Mouse (Mus musculus) testis, adult 2 months (tissue): Measurements from ENCODE around the gene Golim4. TPM values are rescaled to one million over a fixed set of nuclear protein-coding genes. Genes with fewer than 3 reads are reported as not detected.

Source experiments
- H3K27ac ChIP-seq: fragments of 200-500 bp; 2 replicates; pipeline ENCODE4 v1.5.1; 2012; ENCODE audit warnings: low read depth, low read length; ENCODE audit not compliant: control insufficient read depth, insufficient read depth
- H3K27me3 ChIP-seq: fragments of 200-500 bp; 2 replicates; pipeline ENCODE4 v1.6.1; 2012; ENCODE audit warnings: mild to moderate bottlenecking, low read length, moderate library complexity; ENCODE audit not compliant: control insufficient read depth, insufficient read depth
- H3K36me3 ChIP-seq: fragments of 200-500 bp; 2 replicates; pipeline ENCODE4 v1.6.1; 2012; ENCODE audit warnings: mild to moderate bottlenecking, low read length; ENCODE audit not compliant: control insufficient read depth, insufficient read depth
- H3K4me1 ChIP-seq: fragments of 200-500 bp; 2 replicates; pipeline ENCODE4 v1.6.1; 2012; ENCODE audit warnings: low read length; ENCODE audit not compliant: control insufficient read depth, insufficient read depth
- H3K4me3 ChIP-seq: fragments of 200-500 bp; 2 replicates; pipeline ENCODE4 v1.5.1; 2012; ENCODE audit warnings: low read depth, mild to moderate bottlenecking, low read length, moderate library complexity, mixed read lengths; ENCODE audit not compliant: control insufficient read depth
- CTCF ChIP-seq: fragments of 200-500 bp; IDR thresholded peaks from 2 replicates; pipeline ENCODE4 v1.5.1; 2012; ENCODE audit warnings: low read depth, mild to moderate bottlenecking, inconsistent platforms, low read length, moderate library complexity; ENCODE audit not compliant: control insufficient read depth, insufficient read depth, insufficient replicate concordance
- POLR2A ChIP-seq: fragments of 200-500 bp; IDR thresholded peaks from 2 replicates; pipeline ENCODE4 v1.6.1; 2012; ENCODE audit warnings: low read depth, mild to moderate bottlenecking, inconsistent platforms, low read length, moderate library complexity; ENCODE audit not compliant: control insufficient read depth
- polyA plus RNA-seq: library from polyadenylated mRNA; depleted of rRNA; stranded (reverse); fragments of >200 nt; gene quantifications from 2 replicates; pipeline ENCODE4 v1.2.3, GENCODE M21; 2012

Golim4 gene
- polyA plus RNA-seq, 1 experiment: 2.2 TPM

- no peaks in the 10 kb centered on the region for H3K4me1 ChIP-seq
- no peak overlapping the region for H3K4me3 ChIP-seq
- no peaks in the 10 kb centered on the region for H3K27me3 ChIP-seq
- no peak for TF ChIP-seq CTCF
- no peak for TF ChIP-seq POLR2A
- no peaks in the 10 kb centered on the region for H3K36me3 ChIP-seq
- H3K27ac ChIP-seq: no peak overlapping the region
Observed at GRCm38 (mm10) chr3:75941864-75942263, 14.9 kb downstream of the Golim4 start.

GRCm38 (mm10) chr3:75936152-75936551 is 20.6 kb downstream of the Golim4 start:
- Histone ChIP-seq H3K27me3 (no peaks in the 10 kb centered on the region), H3K4me3 (no peak overlapping the region), H3K4me1 (no peaks in the 10 kb centered on the region), H3K27ac (no peak overlapping the region), H3K36me3 (no peaks in the 10 kb centered on the region)
- no peak for TF ChIP-seq CTCF
- no peak for TF ChIP-seq POLR2A

GRCm38 (mm10) chr3:75930659-75931225 is 26.0 kb downstream of the Golim4 start:
- Histone ChIP-seq H3K27ac (no peak overlapping the region), H3K4me1 (no peaks in the 10 kb centered on the region), H3K27me3 (no peaks in the 10 kb centered on the region), H3K4me3 (no peak overlapping the region), H3K36me3 (no peaks in the 10 kb centered on the region)
- no peak for TF ChIP-seq POLR2A
- no peak for TF ChIP-seq CTCF

GRCm38 (mm10) chr3:75929926-75930548 is 26.7 kb downstream of the Golim4 start:
- H3K27me3 ChIP-seq: no peaks in the 10 kb centered on the region
- H3K36me3 ChIP-seq: no peaks in the 10 kb centered on the region
- H3K27ac ChIP-seq: no peak overlapping the region
- H3K4me1 ChIP-seq: no peaks in the 10 kb centered on the region
- TF ChIP-seq CTCF (no peak), POLR2A (no peak)
- no peak overlapping the region for H3K4me3 ChIP-seq

- H3K4me1 ChIP-seq: no peaks in the 10 kb centered on the region
- no peak overlapping the region for H3K4me3 ChIP-seq
- TF ChIP-seq POLR2A: no peak
- TF ChIP-seq CTCF: no peak
- no peaks in the 10 kb centered on the region for H3K36me3 ChIP-seq
- H3K27me3 ChIP-seq: no peaks in the 10 kb centered on the region
- H3K27ac ChIP-seq: no peak overlapping the region
Observed at GRCm38 (mm10) chr3:75926327-75926726, 30.4 kb downstream of the Golim4 start.

- H3K4me1 ChIP-seq: no peaks in the 10 kb centered on the region
- H3K36me3 ChIP-seq: no peaks in the 10 kb centered on the region
- H3K27ac ChIP-seq: no peak overlapping the region
- TF ChIP-seq CTCF (no peak), POLR2A (no peak)
- H3K4me3 ChIP-seq: no peak overlapping the region
- H3K27me3 ChIP-seq: no peaks in the 10 kb centered on the region
Observed at GRCm38 (mm10) chr3:75925123-75925522, 31.6 kb downstream of the Golim4 start.

- no peak overlapping the region for H3K4me3 ChIP-seq
- no peak overlapping the region for H3K27ac ChIP-seq
- no peak for TF ChIP-seq POLR2A
- no peak for TF ChIP-seq CTCF
- no peaks in the 10 kb centered on the region; the same call in 1 of the 2 replicates for H3K4me1 ChIP-seq
- no peaks in the 10 kb centered on the region for H3K36me3 ChIP-seq
- no peaks in the 10 kb centered on the region for H3K27me3 ChIP-seq
Observed at GRCm38 (mm10) chr3:75917770-75918503, 38.8 kb downstream of the Golim4 start.
